In genomic region chr15:84056083-84056482, GRCm38 (mm10) we compare ENCODE assay signal across 27 mouse cellular contexts. TPM values are rescaled to one million over a fixed set of nuclear protein-coding genes. Genes with fewer than 3 reads are reported as not detected.
DNase-seq lines count a peak whose midpoint lies in the region; ATAC-seq and TF ChIP-seq lines count a peak whose summit lies in the region.
"Had no signal": no experiment of that assay in that cellular context is flagged by ENCODE, and none has a peak within 500 bp of the region (broad histone marks: within the 10 kb centered on the region; RNA-seq: fewer than 3 reads in every experiment).

No protein-coding gene starts in this region.

- in situ Hi-C loops in ES-E14 (cut with MboI; ENCODE audit: low sequenced_read_pairs in 2 of 2, unreplicated experiment in 2 of 2) = loop anchor here (10.0 to 25.0 kb wide), 2 partner anchors 291 to 294 kb away; no protein-coding TSS in a partner anchor

- no peaks in the 10 kb centered on the region for H3K27me3 ChIP-seq in intestine, postnatal 0 days (replicated peaks; ENCODE audit: control insufficient read depth, insufficient read depth, low read length)
- H3K27me3 ChIP-seq in intestine, embryonic 15.5 days (replicated peaks) = 0 out of 2 replicates have a peak, but pooled peaks cover 5% of the 10 kb centered on the region
- no peaks in the 10 kb centered on the region for H3K27me3 ChIP-seq in lung, embryonic 14.5 days (ENCODE audit: insufficient read depth, low read length)
- H3K27me3 ChIP-seq: liver, embryonic 15.5 days had no signal

- no peak for TF ChIP-seq POLR2A in cortical plate, adult 2 months (IDR thresholded peaks at IDR 0.05; ENCODE audit: extremely low read depth, insufficient read depth, low read length)

- 63% methylated on average over 5 of the region's 5 CpGs for WGBS in intestine, postnatal 0 days
- WGBS in intestine, embryonic 15.5 days = 60% methylated on average over 5 of the region's 5 CpGs
- WGBS in lung, embryonic 14.5 days = 65% methylated on average over 5 of the region's 5 CpGs

- no peak for ATAC-seq in intestine, postnatal 0 days
- ATAC-seq in intestine, embryonic 15.5 days = no peak
- no peak for ATAC-seq in lung, embryonic 14.5 days (ENCODE audit: insufficient read depth)
- ATAC-seq: forebrain, embryonic 16.5 days had no signal

- no peaks in the 10 kb centered on the region for H3K9me3 ChIP-seq in intestine, postnatal 0 days (ENCODE audit: control insufficient read depth)
- no peaks in the 10 kb centered on the region for H3K9me3 ChIP-seq in intestine, embryonic 15.5 days
- no peaks in the 10 kb centered on the region for H3K9me3 ChIP-seq in lung, embryonic 14.5 days (ENCODE audit: low read depth, low read length)
- no peaks in the 10 kb centered on the region for H3K9me3 ChIP-seq in ES-E14 (ENCODE audit: control insufficient read depth, insufficient read depth, low read depth, low read length)
- H3K9me3 ChIP-seq: embryonic facial prominence, embryonic 12.5 days; hindbrain, embryonic 15.5 days; liver, embryonic 15.5 days; midbrain, embryonic 10.5 days had no signal

- DNase-seq in lung, embryonic 14.5 days = no peak
- no peak for DNase-seq in lung, postnatal 10 days
- DNase-seq in ES-E14 (ENCODE audit: low read depth, low spot score) = no peak
- no peak for DNase-seq in embryo, embryonic 10.5 days (ENCODE audit: low spot score)
- DNase-seq: adrenal gland, postnatal 14 days; cerebellum, adult 2 months; gastrocnemius, postnatal 14 days; heart, postnatal 10 days; kidney, adult 18-20 months; layer of hippocampus, postnatal 36 days; left cerebral cortex, postnatal 4 days; lung, postnatal 4 days; retina, postnatal 1 day; right cerebral cortex, postnatal 4 days; thymus, adult 18-20 months had no signal

- no peak overlapping the region for H3K9ac ChIP-seq in intestine, postnatal 0 days (ENCODE audit: low read depth, low read length)
- H3K9ac ChIP-seq in intestine, embryonic 15.5 days = no peak overlapping the region
- H3K9ac ChIP-seq in lung, embryonic 14.5 days = no peak overlapping the region
- H3K9ac ChIP-seq in ES-E14 (ENCODE audit: insufficient read depth, low read depth, low read length, poor library complexity, severe bottlenecking) = no peak overlapping the region
- H3K9ac ChIP-seq: embryonic facial prominence, embryonic 12.5 days; hindbrain, embryonic 15.5 days; liver, embryonic 15.5 days had no signal

- H3K27ac ChIP-seq in intestine, postnatal 0 days (ENCODE audit: low read depth, low read length) = no peak overlapping the region
- H3K27ac ChIP-seq in intestine, embryonic 15.5 days = no peak overlapping the region
- H3K27ac ChIP-seq in lung, embryonic 14.5 days (ENCODE audit: low read depth) = no peak overlapping the region
- H3K27ac ChIP-seq in ES-E14 (ENCODE audit: insufficient read depth, low read depth, low read length, poor library complexity, severe bottlenecking) = no peak overlapping the region
- no peak overlapping the region for H3K27ac ChIP-seq in cortical plate, adult 2 months (ENCODE audit: insufficient read depth, low read length)
- H3K27ac ChIP-seq: embryonic facial prominence, embryonic 12.5 days; hindbrain, embryonic 15.5 days; liver, embryonic 15.5 days; midbrain, embryonic 10.5 days had no signal

- peak; percentile 17; the same call in 1 of the 2 replicates for TF ChIP-seq CTCF in intestine, postnatal 0 days (IDR thresholded peaks at IDR 0.05; ENCODE audit: low read depth)
- TF ChIP-seq CTCF in lung, embryonic 14.5 days (IDR thresholded peaks at IDR 0.05; ENCODE audit: low read depth) = peak; percentile 14; the same call in 1 of the 2 replicates
- TF ChIP-seq CTCF in cortical plate, adult 2 months (IDR thresholded peaks at IDR 0.05; ENCODE audit: extremely low read depth, insufficient read depth, low read length) = peak; percentile 28; the same call in 1 of the 2 replicates

- H3K36me3 ChIP-seq in intestine, postnatal 0 days (ENCODE audit: control insufficient read depth, insufficient read depth) = no peaks in the 10 kb centered on the region
- no peaks in the 10 kb centered on the region for H3K36me3 ChIP-seq in intestine, embryonic 15.5 days
- H3K36me3 ChIP-seq in lung, embryonic 14.5 days (ENCODE audit: insufficient read depth) = no peaks in the 10 kb centered on the region
- H3K36me3 ChIP-seq in ES-E14 (ENCODE audit: control insufficient read depth, insufficient read depth, low read length, poor library complexity, severe bottlenecking) = no peaks in the 10 kb centered on the region
- H3K36me3 ChIP-seq: embryonic facial prominence, embryonic 12.5 days; hindbrain, embryonic 15.5 days; liver, embryonic 15.5 days; midbrain, embryonic 10.5 days had no signal

- H3K4me2 ChIP-seq in intestine, postnatal 0 days (replicated peaks; ENCODE audit: low read depth) = no peak overlapping the region
- H3K4me2 ChIP-seq in intestine, embryonic 15.5 days (replicated peaks) = no peak overlapping the region
- no peak overlapping the region for H3K4me2 ChIP-seq in lung, embryonic 14.5 days
- H3K4me2 ChIP-seq: embryonic facial prominence, embryonic 12.5 days; hindbrain, embryonic 15.5 days; liver, embryonic 15.5 days had no signal

- no peak overlapping the region for H3K4me3 ChIP-seq in intestine, postnatal 0 days (ENCODE audit: low read depth, low read length)
- H3K4me3 ChIP-seq in intestine, embryonic 15.5 days (replicated peaks) = no peak overlapping the region
- no peak overlapping the region for H3K4me3 ChIP-seq in lung, embryonic 14.5 days (ENCODE audit: low read depth, low read length)
- H3K4me3 ChIP-seq in ES-E14 (ENCODE audit: insufficient read depth in 1 of 2, low read depth in 1 of 2, low read length in 2 of 2, poor library complexity in 1 of 2, severe bottlenecking in 1 of 2) = no peak overlapping the region
- no peak overlapping the region for H3K4me3 ChIP-seq in cortical plate, adult 2 months (ENCODE audit: insufficient read depth, low read length)
- H3K4me3 ChIP-seq: embryonic facial prominence, embryonic 12.5 days; hindbrain, embryonic 15.5 days; liver, embryonic 15.5 days; midbrain, embryonic 10.5 days; myocyte had no signal

- no peaks in the 10 kb centered on the region for H3K4me1 ChIP-seq in intestine, postnatal 0 days (replicated peaks; ENCODE audit: control insufficient read depth, insufficient read depth, low read length)
- no peaks in the 10 kb centered on the region for H3K4me1 ChIP-seq in intestine, embryonic 15.5 days (replicated peaks)
- H3K4me1 ChIP-seq in lung, embryonic 14.5 days (ENCODE audit: insufficient read depth) = no peaks in the 10 kb centered on the region
- H3K4me1 ChIP-seq in ES-E14 (ENCODE audit: control insufficient read depth in 2 of 2, insufficient read depth in 2 of 2, low read length in 2 of 2, poor library complexity in 1 of 2) = no peaks in the 10 kb centered on the region
- peaks cover 7% of the 10 kb centered on the region; the same call in 1 of the 2 replicates for H3K4me1 ChIP-seq in cortical plate, adult 2 months (ENCODE audit: control insufficient read depth, insufficient read depth, low read length)
- H3K4me1 ChIP-seq: embryonic facial prominence, embryonic 12.5 days; liver, embryonic 15.5 days had no signal

TF ChIP-seq in ES-E14, 5 proteins besides CTCF, POLR2A, EP300 and RAD21:
- TF ChIP-seq CHD2 (IDR thresholded peaks at IDR 0.05; ENCODE audit: low read depth, low read length) = no peak
- no peak for TF ChIP-seq ZNF384 (IDR thresholded peaks at IDR 0.05; ENCODE audit: low read depth, low read length)
- no peak for TF ChIP-seq HCFC1 (IDR thresholded peaks at IDR 0.05; ENCODE audit: borderline replicate concordance, insufficient read depth, low read length)
- peak; percentile 30; the same call in 1 of the 2 replicates for TF ChIP-seq ZC3H11A (IDR thresholded peaks at IDR 0.05; ENCODE audit: borderline replicate concordance, low read depth, low read length)
- TF ChIP-seq MAFK (IDR thresholded peaks at IDR 0.05; ENCODE audit: insufficient read depth, low read depth, low read length) = no peak
TF ChIP-seq in ES-E14: peak in this region for 1.

RNA-seq across cellular contexts. Expression of gene Efcab6, which starts 9.1 kb away (rescaled TPM):
- polyA plus RNA-seq in intestine, postnatal 0 days (2015; fragmentation: Nextera tagmentation; extraction: Ambion mirVana) = not detected in 2 replicates
- polyA plus RNA-seq in intestine, embryonic 15.5 days (2015; fragmentation: Nextera tagmentation; extraction: Ambion mirVana) = 0.05 and 0.10 TPM in 2 replicates
- 0.33 and 0.77 TPM in 2 replicates for polyA plus RNA-seq in lung, embryonic 14.5 days (2014; fragmentation: Nextera tagmentation; extraction: Ambion mirVana)
- total RNA-seq in ES-E14 (2012; rRNA removed) = 0.76 and 1.3 TPM in 2 replicates
- 10.9 and 11.0 TPM in 2 replicates for polyA plus RNA-seq in cortical plate, adult 2 months (2012; rRNA removed)
- total RNA-seq: adrenal gland, postnatal 14 days; heart, postnatal 10 days; neutrophil, adult 5-6 weeks had no signal
- polyA plus RNA-seq: C2C12; large intestine, adult 2 months; liver, embryonic 15.5 days; myocyte had no signal

RNA-seq across cellular contexts. Expression of gene Sult4a1, which starts 49.5 kb away (rescaled TPM):
- 3.8 and 4.5 TPM in 2 replicates for polyA plus RNA-seq in intestine, postnatal 0 days (2015; fragmentation: Nextera tagmentation; extraction: Ambion mirVana)
- polyA plus RNA-seq in intestine, embryonic 15.5 days (2015; fragmentation: Nextera tagmentation; extraction: Ambion mirVana) = 4.7 and 6.1 TPM in 2 replicates
- 0.62 and 0.75 TPM in 2 replicates for polyA plus RNA-seq in lung, embryonic 14.5 days (2014; fragmentation: Nextera tagmentation; extraction: Ambion mirVana)
- total RNA-seq in ES-E14 (2012; rRNA removed) = 34.9 and 40.5 TPM in 2 replicates
- 440 and 441 TPM in 2 replicates for polyA plus RNA-seq in cortical plate, adult 2 months (2012; rRNA removed)
- total RNA-seq: heart, postnatal 10 days; neutrophil, adult 5-6 weeks had no signal
- polyA plus RNA-seq: C2C12, myocyte had no signal

Comparison
In these comparisons a context has a peak if more than half of its experiments do, and no peak if none do; other contexts are left out.
1. RNA of gene Sult4a1, which starts 49.5 kb away (polyA plus RNA-seq): 440 to 441 TPM in cortical plate, adult 2 months; 4.7 to 6.1 TPM in intestine, embryonic 15.5 days, 3.8 to 4.5 TPM in intestine, postnatal 0 days and 0.62 to 0.75 TPM in lung, embryonic 14.5 days; every median in the first group is over 10 times any median in the second.
2. Peak in every context shown above with its lines, with median percentiles within 50 percentile points of each other: CTCF ChIP-seq.